Mouse (Mus musculus) CH12.LX (cell line): ENCODE measurements around the gene Spata13. TPM values are rescaled to one million over a fixed set of nuclear protein-coding genes. Genes with fewer than 3 reads are reported as not detected.

Experiments used
- DNase-seq: peaks from one replicate; pipeline ENCODE4 v3.0.0-alpha.2; 2013; ENCODE audit errors: extremely low read depth
- H3K27ac ChIP-seq: 2 replicates; pipeline ENCODE4 v1.5.1; 2012; ENCODE audit warnings: low read depth, mild to moderate bottlenecking, control low read depth, moderate library complexity; ENCODE audit not compliant: insufficient read depth
- H3K27me3 ChIP-seq: replicated peaks from 2 replicates; pipeline ENCODE3; 2012; ENCODE audit warnings: inconsistent platforms
- H3K36me3 ChIP-seq, 2 experiments: replicated peaks in 1 of 2; 2 replicates each; pipeline versions ENCODE3 to v1.6.1; 2012; ENCODE audit warnings: inconsistent platforms in 1 of 2, low read length in 1 of 2, mild to moderate bottlenecking in 1 of 2, mixed read lengths in 1 of 2, moderate library complexity in 1 of 2; ENCODE audit not compliant: control insufficient read depth in 1 of 2, insufficient read depth in 1 of 2
- H3K4me1 ChIP-seq, 2 experiments: 2 replicates each; pipeline ENCODE4 v1.6.1; 2012; ENCODE audit warnings: inconsistent platforms in 1 of 2, moderate library complexity in 1 of 2; ENCODE audit not compliant: insufficient read depth in 2 of 2, control insufficient read depth in 1 of 2
- H3K4me2 ChIP-seq: 2 replicates; pipeline ENCODE4 v1.6.1; 2012; ENCODE audit warnings: low read depth, mild to moderate bottlenecking, control low read depth; ENCODE audit not compliant: poor library complexity, insufficient read depth, severe bottlenecking
- H3K4me3 ChIP-seq, 3 experiments: fragments of 150-350 bp in 1 of 3; sonication (generic) in 1 of 3; replicated peaks in 1 of 3; 2 replicates each; pipeline versions ENCODE3 to v1.5.1; 2011 to 2012; ENCODE audit warnings: low read depth in 2 of 3, low read length in 2 of 3, mild to moderate bottlenecking in 2 of 3, moderate library complexity in 2 of 3, control low read depth in 1 of 3, improper control_type of control experiment in 1 of 3, inconsistent platforms in 1 of 3, mixed read lengths in 1 of 3; ENCODE audit not compliant: poor library complexity in 1 of 3
- H3K79me2 ChIP-seq: replicated peaks from 2 replicates; pipeline ENCODE4 v1.6.1; 2012; ENCODE audit warnings: mild to moderate bottlenecking, moderate library complexity; ENCODE audit not compliant: control insufficient read depth, poor library complexity, insufficient read depth, severe bottlenecking; ENCODE audit errors: extremely low read depth
- H3K9ac ChIP-seq: 2 replicates; pipeline ENCODE4 v1.6.1; 2012; ENCODE audit warnings: low read depth, mild to moderate bottlenecking, control low read depth, moderate library complexity; ENCODE audit not compliant: insufficient read depth
- H3K9me3 ChIP-seq: replicated peaks from 2 replicates; pipeline ENCODE3; 2012; ENCODE audit warnings: low read length, inconsistent platforms, mixed read lengths
- BHLHE40 ChIP-seq: IDR thresholded peaks from 2 replicates; pipeline ENCODE4 v1.6.1; 2011; ENCODE audit warnings: mild to moderate bottlenecking, low read depth, low read length, improper control_type of control experiment
- CHD1 ChIP-seq: IDR thresholded peaks from 2 replicates; pipeline ENCODE4 v1.6.1; 2012; ENCODE audit warnings: low read depth, low read length, improper control_type of control experiment, inconsistent platforms
- CHD2 ChIP-seq: IDR thresholded peaks from 2 replicates; pipeline ENCODE4 v1.6.1; 2011; ENCODE audit warnings: low read length, improper control_type of control experiment
- CTCF ChIP-seq, 2 experiments: IDR thresholded peaks in 1 of 2; conservative IDR thresholded peaks in 1 of 2; 2 replicates each; pipeline ENCODE4 v1.5.1; 2011 to 2012; ENCODE audit warnings: low read depth in 2 of 2, low read length in 2 of 2, improper control_type of control experiment in 1 of 2, inconsistent platforms in 1 of 2, mild to moderate bottlenecking in 1 of 2, moderate library complexity in 1 of 2
- ETS1 ChIP-seq: conservative IDR thresholded peaks from 2 replicates; pipeline ENCODE4 v1.6.1; 2012; ENCODE audit warnings: low read depth, mild to moderate bottlenecking, inconsistent platforms, low read length, improper control_type of control experiment, moderate library complexity
- GABPA ChIP-seq: IDR thresholded peaks from 2 replicates; pipeline ENCODE4 v1.6.1; 2012; ENCODE audit warnings: low read depth, low read length, improper control_type of control experiment, inconsistent platforms; ENCODE audit not compliant: insufficient replicate concordance
- HCFC1 ChIP-seq: IDR thresholded peaks from 2 replicates; pipeline ENCODE4 v1.6.1; 2012; ENCODE audit warnings: low read depth, mild to moderate bottlenecking, inconsistent platforms, low read length, improper control_type of control experiment
- JUN ChIP-seq: IDR thresholded peaks from 2 replicates; pipeline ENCODE4 v1.6.1; 2011; ENCODE audit warnings: low read depth, mild to moderate bottlenecking, low read length, improper control_type of control experiment, moderate library complexity; ENCODE audit not compliant: insufficient read depth
- JUND ChIP-seq: conservative IDR thresholded peaks from 2 replicates; pipeline ENCODE4 v1.6.1; 2011; ENCODE audit warnings: low read depth, low read length, improper control_type of control experiment
- KAT2A ChIP-seq: IDR thresholded peaks from 2 replicates; pipeline ENCODE4 v1.6.1; 2012; ENCODE audit warnings: low read length, improper control_type of control experiment, inconsistent platforms; ENCODE audit not compliant: insufficient replicate concordance
- MAFK ChIP-seq: IDR thresholded peaks from 2 replicates; pipeline ENCODE4 v1.6.1; 2011; ENCODE audit warnings: low read length, improper control_type of control experiment; ENCODE audit not compliant: insufficient replicate concordance
- MAX ChIP-seq: IDR thresholded peaks from 2 replicates; pipeline ENCODE4 v1.6.1; 2011; ENCODE audit warnings: low read length, improper control_type of control experiment
- MAZ ChIP-seq: IDR thresholded peaks from 2 replicates; pipeline ENCODE4 v1.6.1; 2012; ENCODE audit warnings: low read depth, mild to moderate bottlenecking, inconsistent platforms, low read length, improper control_type of control experiment, moderate library complexity
- MXI1 ChIP-seq: IDR thresholded peaks from 2 replicates; pipeline ENCODE4 v1.6.1; 2011; ENCODE audit warnings: mild to moderate bottlenecking, low read depth, low read length, improper control_type of control experiment
- MYC ChIP-seq: IDR thresholded peaks from 2 replicates; pipeline ENCODE4 v1.6.1; 2011; ENCODE audit warnings: low read depth, mild to moderate bottlenecking, improper control_type of control experiment, low read length
- NELFE ChIP-seq: IDR thresholded peaks from 2 replicates; pipeline ENCODE4 v1.6.1; 2011; ENCODE audit warnings: low read depth, low read length, improper control_type of control experiment
- PAX5 ChIP-seq: IDR thresholded peaks from 2 replicates; pipeline ENCODE4 v1.6.1; 2012; ENCODE audit warnings: low read length, inconsistent platforms, mixed read lengths
- POLR2AphosphoS2 ChIP-seq: IDR thresholded peaks from 2 replicates; pipeline ENCODE4 v1.6.1; 2011; ENCODE audit warnings: low read depth, low read length, improper control_type of control experiment
- RCOR1 ChIP-seq: conservative IDR thresholded peaks from 2 replicates; pipeline ENCODE4 v1.6.1; 2012; ENCODE audit warnings: low read depth, mild to moderate bottlenecking, inconsistent platforms, low read length, improper control_type of control experiment
- SIN3A ChIP-seq: IDR thresholded peaks from 2 replicates; pipeline ENCODE4 v1.6.1; 2012; ENCODE audit warnings: low read length, improper control_type of control experiment, inconsistent platforms
- TBP ChIP-seq: conservative IDR thresholded peaks from 2 replicates; pipeline ENCODE4 v1.6.1; 2011; ENCODE audit warnings: low read depth, low read length, improper control_type of control experiment
- UBTF ChIP-seq: IDR thresholded peaks from 2 replicates; pipeline ENCODE4 v1.6.1; 2012; ENCODE audit warnings: low read depth, mild to moderate bottlenecking, inconsistent platforms, low read length, improper control_type of control experiment, moderate library complexity
- USF1 ChIP-seq: IDR thresholded peaks from 2 replicates; pipeline ENCODE4 v1.6.1; 2014; ENCODE audit warnings: low read depth, mild to moderate bottlenecking, inconsistent platforms, low read length, improper control_type of control experiment
- USF2 ChIP-seq: conservative IDR thresholded peaks from 2 replicates; pipeline ENCODE4 v1.6.1; 2011; ENCODE audit warnings: low read depth, low read length, improper control_type of control experiment
- ZC3H11A ChIP-seq: IDR thresholded peaks from 2 replicates; pipeline ENCODE4 v1.6.1; 2012; ENCODE audit warnings: low read depth, mild to moderate bottlenecking, inconsistent platforms, low read length, improper control_type of control experiment
- ZMIZ1 ChIP-seq: IDR thresholded peaks from 2 replicates; pipeline ENCODE4 v1.6.1; 2012; ENCODE audit warnings: low read depth, mild to moderate bottlenecking, inconsistent platforms, low read length, improper control_type of control experiment
- dilution Hi-C: fragments of 300-500 bp; cut with MboI; formaldehyde crosslinking; loops from 2 replicates; pipeline ENCODE4 v1.14.3; 2020; ENCODE audit warnings: low sequenced_read_pairs; ENCODE audit not compliant: extremely low pct_unique_long_range_greater_than_20kb, extremely low pct_ligation_motif_present
- in situ Hi-C: fragments of 300-500 bp; cut with MboI; formaldehyde crosslinking; loops from 3 replicates; pipeline ENCODE4 v1.14.3; 2019; ENCODE audit warnings: low sequenced_read_pairs, low pct_ligation_motif_present, low pct_unique_long_range_greater_than_20kb, mixed read lengths
- polyA plus RNA-seq: library from polyadenylated mRNA; unstranded; fragments of >175 nt; gene quantifications from 2 replicates; pipeline ENCODE4 v1.2.1, GENCODE M21; 2012; ENCODE audit warnings: low read depth; ENCODE audit not compliant: insufficient read length
- total RNA-seq, 2 experiments: library from RNA; depleted of rRNA; stranded (reverse); fragments of 300-350 nt in 1 of 2; fragments of >200 nt in 1 of 2; gene quantifications; 2 replicates each; pipeline ENCODE4 v1.2.3; 2012 to 2014

Gene Spata13
- total and polyA plus RNA-seq, 3 experiments, result 11.6 to 15.9 (median 13.6) TPM

DNA sequence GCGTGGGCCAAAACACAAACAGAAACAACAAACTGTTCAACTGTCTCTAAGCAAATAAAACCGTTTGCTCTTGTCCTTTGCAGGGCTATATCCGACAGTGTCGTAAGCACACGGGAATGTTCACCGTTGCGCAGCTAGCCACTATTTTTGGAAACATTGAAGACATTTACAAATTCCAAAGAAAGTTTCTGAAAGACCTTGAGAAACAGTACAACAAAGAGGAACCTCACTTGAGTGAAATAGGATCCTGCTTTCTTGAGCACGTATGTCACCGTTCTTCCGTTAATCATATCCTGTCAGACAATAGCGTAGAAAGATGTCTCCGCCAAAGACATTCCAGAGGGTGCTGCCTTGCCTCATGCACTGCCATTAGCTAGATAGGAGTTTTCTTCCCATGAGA is 116.1 kb downstream of the Spata13 start:
- Histone ChIP-seq H3K36me3 (peaks cover 81 to 90% of the 10 kb centered on the region in 2 experiments), H3K27me3 (no peaks in the 10 kb centered on the region), H3K9me3 (no peaks in the 10 kb centered on the region), H3K4me1 (no peaks in the 10 kb centered on the region), H3K4me2 (no peak overlapping the region), H3K9ac (no peak overlapping the region), H3K79me2 (no peaks in the 10 kb centered on the region), H3K27ac (no peak overlapping the region), H3K4me3 (no peak overlapping the region)
- in situ Hi-C loops, result loop anchor here (25.0 kb wide), 1 partner anchor 488 kb away; the partner anchor contains the start of genes Gm49336, Mtmr6 and Nupl1
- TF ChIP-seq GABPA (no peak), KAT2A (no peak), MAZ (no peak), MXI1 (no peak), POLR2AphosphoS2 (no peak), PAX5 (no peak), ZC3H11A (no peak), MAX (no peak), NELFE (no peak), USF2 (no peak), SIN3A (no peak), BHLHE40 (no peak), HCFC1 (no peak), RCOR1 (no peak)
- dilution Hi-C loops, result no loop called here
- no peak for DNase-seq

- H3K79me2 ChIP-seq, result no peaks in the 10 kb centered on the region
- dilution Hi-C loops, result no loop called here
- H3K4me1 ChIP-seq, result no peaks in the 10 kb centered on the region
- no peak overlapping the region for H3K27ac ChIP-seq
- H3K36me3 ChIP-seq, result peaks cover 84 to 88% of the 10 kb centered on the region in 2 experiments
- TF ChIP-seq TBP (no peak), CHD2 (no peak), JUN (no peak), BHLHE40 (no peak), ETS1 (no peak), KAT2A (no peak), RCOR1 (no peak), MYC (no peak), MAFK (no peak), UBTF (no peak), CHD1 (no peak), ZMIZ1 (no peak), CTCF (conservative IDR thresholded peaks at IDR 0.05 in 1 of 2, IDR thresholded peaks at IDR 0.05 in 1 of 2; ENCODE audit: low read depth in 2 of 2, low read length in 2 of 2) (no peak), MXI1 (no peak), JUND (no peak), HCFC1 (no peak), USF1 (no peak), NELFE (no peak), MAZ (no peak), PAX5 (no peak)
- TF ChIP-seq, all 38 proteins: peak for 0
- Histone ChIP-seq H3K9me3 (no peaks in the 10 kb centered on the region), H3K27me3 (no peaks in the 10 kb centered on the region), H3K9ac (no peak overlapping the region), H3K4me2 (no peak overlapping the region), H3K4me3 (no peak overlapping the region)
- in situ Hi-C loops, result no loop called here
- DNase-seq, result no peak
These were observed 117.8 kb downstream of the Spata13 start for GRCm38 (mm10) chr14:60751581-60751980.
